Mouse (Mus musculus) myocyte (in vitro differentiated cells): ENCODE data around the gene Dgkg.

ENCODE experiments used
- E2F4 ChIP-seq: IDR thresholded peaks from one replicate; pipeline ENCODE4 v1.6.1; 2011; ENCODE audit warnings: mild to moderate bottlenecking, control low read depth, moderate library complexity; ENCODE audit not compliant: insufficient read depth
- MAX ChIP-seq: IDR thresholded peaks from one replicate; pipeline ENCODE4 v1.6.1; 2011; ENCODE audit warnings: low read depth, mild to moderate bottlenecking, control low read depth
- MYOG ChIP-seq, 3 experiments: IDR thresholded peaks; one replicate each; pipeline ENCODE4 v1.6.1; 2011; ENCODE audit warnings: control low read depth in 2 of 3, low read depth in 2 of 3, mild to moderate bottlenecking in 2 of 3; ENCODE audit not compliant: insufficient read length in 2 of 3, control insufficient read depth in 1 of 3, insufficient read depth in 1 of 3
- POLR2A ChIP-seq: IDR thresholded peaks from one replicate; pipeline ENCODE4 v1.6.1; 2011; ENCODE audit warnings: low read depth, mild to moderate bottlenecking, control low read depth, moderate library complexity; ENCODE audit not compliant: insufficient read length
- POLR2AphosphoS2 ChIP-seq: IDR thresholded peaks from one replicate; pipeline ENCODE4 v1.6.1; 2011; ENCODE audit warnings: low read depth, control low read depth; ENCODE audit not compliant: insufficient read length
- REST ChIP-seq: IDR thresholded peaks from one replicate; pipeline ENCODE4 v1.6.1; 2011; ENCODE audit warnings: mild to moderate bottlenecking, control low read depth, moderate library complexity; ENCODE audit not compliant: insufficient read depth, insufficient read length
- TCF12 ChIP-seq: IDR thresholded peaks from one replicate; pipeline ENCODE4 v1.6.1; 2011; ENCODE audit warnings: mild to moderate bottlenecking, control low read depth; ENCODE audit not compliant: poor library complexity, insufficient read depth, severe bottlenecking
- TCF3 ChIP-seq: IDR thresholded peaks from one replicate; pipeline ENCODE4 v1.6.1; 2011; ENCODE audit warnings: low read depth, control low read depth; ENCODE audit not compliant: insufficient read length
- USF1 ChIP-seq: IDR thresholded peaks from one replicate; pipeline ENCODE4 v1.6.1; 2011; ENCODE audit warnings: low read depth, mild to moderate bottlenecking, control low read depth, moderate library complexity

DNA sequence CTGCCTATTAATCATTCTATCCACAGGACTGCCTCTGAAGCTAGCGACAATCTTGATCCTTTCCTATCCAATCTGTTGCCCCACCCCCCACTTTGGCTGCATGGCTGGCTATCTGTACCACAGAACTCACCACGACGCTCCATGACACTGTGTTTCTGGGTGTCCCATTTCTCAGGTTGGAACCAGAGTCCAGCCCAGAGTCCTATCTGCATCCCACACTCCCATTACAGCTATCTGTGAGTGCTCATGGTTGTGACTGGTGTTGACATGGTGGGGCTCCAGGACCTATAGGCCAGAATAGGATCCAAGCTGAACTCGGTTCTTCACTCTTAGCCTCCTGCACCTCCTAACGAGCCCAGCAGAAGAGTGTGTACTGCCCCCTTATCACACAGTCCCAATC lies 107.7 kb downstream of the Dgkg start:
- TF ChIP-seq POLR2A (no peak), TCF12 (no peak), POLR2AphosphoS2 (no peak), USF1 (no peak), REST (no peak), E2F4 (no peak), TCF3 (no peak), MAX (no peak), MYOG (IDR thresholded peaks at IDR 0.05; ENCODE audit: control insufficient read depth in 1 of 3, insufficient read depth in 1 of 3, insufficient read length in 2 of 3, low read depth in 2 of 3) (no peak)
